Mouse (Mus musculus) kidney, postnatal 4 days (tissue): ENCODE results near the gene Celsr1.
A peak's percentile ranks its signal among the peaks of the same experiment; 100 is the strongest.
"Not testable (repeated sequence)": the region's sequence is repeated elsewhere in the genome, so short reads cannot be mapped to it uniquely, and the experiment has no call there.

Experiments
- DNase-seq, 2 experiments: peaks; one replicate each; pipeline ENCODE4 v3.0.0; 2021; ENCODE audit warnings: mixed read lengths in 2 of 2

Gene Celsr1

DNA sequence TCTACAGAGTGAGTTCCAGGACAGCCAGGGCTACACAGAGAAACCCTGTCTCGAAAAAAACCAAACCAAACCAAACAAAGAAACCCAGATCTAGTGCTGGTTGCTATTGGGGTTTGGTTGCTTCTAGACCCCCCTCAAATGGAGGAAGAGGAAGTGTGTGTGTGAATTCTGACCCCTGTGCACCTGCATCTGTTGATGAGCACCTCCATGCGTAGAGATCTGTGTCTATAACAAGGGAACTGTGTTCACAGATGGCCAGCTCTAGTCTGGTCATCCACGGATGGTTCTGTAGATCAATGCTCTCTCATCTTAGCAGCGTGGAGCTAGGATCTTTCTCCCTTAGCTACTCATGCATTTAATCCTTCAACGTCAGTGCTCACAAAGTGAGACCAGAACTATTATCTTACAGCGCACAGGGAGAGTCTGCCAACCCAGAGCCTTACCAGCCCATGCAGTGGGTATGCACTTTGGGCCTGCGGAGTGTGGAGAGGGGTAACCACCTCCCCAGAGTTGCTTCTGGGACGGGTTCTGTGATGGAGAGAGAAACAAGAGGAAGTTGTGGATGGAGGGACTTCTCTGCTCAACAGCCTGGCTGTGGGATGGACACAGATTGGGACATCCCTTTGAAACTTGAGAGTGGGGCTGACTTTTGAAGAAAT, 30.7 kb upstream of the Celsr1 start:
- DNase-seq, result no peak

DNA sequence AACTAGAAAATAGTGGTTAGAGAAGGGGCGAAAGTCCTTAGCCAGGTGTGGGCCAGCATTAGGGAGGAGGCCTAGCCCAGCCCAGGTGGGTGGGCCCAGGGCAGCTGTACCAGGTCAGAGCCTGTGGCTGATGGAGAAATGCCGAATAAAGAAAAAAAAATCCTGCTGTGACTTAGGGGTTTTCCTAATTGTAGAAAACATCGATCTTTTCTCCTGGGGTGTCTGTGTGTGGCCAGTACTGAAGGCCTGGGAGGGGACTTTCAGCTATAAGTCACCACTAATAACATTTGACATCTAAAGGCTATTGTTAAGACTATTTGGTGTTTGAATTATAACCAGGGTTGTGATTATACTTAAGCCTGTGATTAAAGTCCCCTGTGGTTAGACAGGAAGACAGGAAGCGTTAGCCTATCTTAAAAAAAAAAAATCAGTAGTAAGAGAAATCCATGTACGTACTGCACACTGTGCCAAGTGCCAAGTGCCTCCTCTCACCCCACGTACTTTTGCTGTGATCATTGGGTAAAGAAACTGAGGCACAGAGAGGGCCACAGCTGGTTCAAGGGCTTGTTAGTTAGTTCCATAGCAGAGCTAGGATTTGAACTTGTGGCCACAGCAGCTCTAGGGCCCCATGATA, 28.4 kb upstream of the Celsr1 start:
- DNase-seq, result no peak

DNA sequence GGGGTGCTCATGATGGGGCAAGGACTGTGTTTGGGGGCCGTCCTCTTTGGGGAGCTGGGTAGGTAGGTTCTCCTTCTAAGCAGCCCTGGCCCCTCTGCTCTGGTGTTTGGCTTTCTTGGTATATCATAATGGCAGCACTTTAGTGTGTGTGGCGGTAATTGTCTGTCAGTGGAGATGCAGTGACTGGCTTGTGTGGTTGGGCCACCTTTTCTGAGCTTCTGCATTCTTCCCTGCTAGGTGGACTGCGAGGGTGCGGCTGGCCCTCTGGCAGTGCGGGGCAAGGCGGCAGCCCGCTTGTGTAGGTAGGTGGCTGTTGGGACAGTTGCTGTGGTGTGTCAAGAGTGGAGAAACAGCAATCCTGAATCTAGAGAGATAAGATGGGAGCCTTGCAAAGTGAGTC, 27.6 kb upstream of the Celsr1 start:
- DNase-seq, result no peak

DNA sequence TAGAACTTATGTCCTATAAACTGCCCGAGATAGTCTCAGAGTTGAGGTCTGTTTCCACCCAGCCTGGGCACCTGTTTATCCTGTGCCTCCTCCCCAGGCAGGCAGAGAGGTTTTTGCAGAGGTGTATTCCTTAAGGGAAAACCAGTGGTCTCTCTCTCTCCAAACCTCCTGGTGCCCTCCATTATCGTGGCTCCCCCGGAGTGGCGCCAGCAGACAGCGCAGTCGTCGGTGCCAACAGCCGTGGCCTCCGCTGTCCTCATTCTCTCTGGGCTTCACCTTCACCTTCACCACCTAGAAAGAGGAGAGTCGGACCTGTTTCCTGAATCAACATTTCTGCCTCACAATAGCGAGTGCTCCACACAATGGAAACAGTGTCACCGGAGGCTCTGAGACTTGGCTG, 27.0 kb upstream of the Celsr1 start:
- no peak for DNase-seq

DNA sequence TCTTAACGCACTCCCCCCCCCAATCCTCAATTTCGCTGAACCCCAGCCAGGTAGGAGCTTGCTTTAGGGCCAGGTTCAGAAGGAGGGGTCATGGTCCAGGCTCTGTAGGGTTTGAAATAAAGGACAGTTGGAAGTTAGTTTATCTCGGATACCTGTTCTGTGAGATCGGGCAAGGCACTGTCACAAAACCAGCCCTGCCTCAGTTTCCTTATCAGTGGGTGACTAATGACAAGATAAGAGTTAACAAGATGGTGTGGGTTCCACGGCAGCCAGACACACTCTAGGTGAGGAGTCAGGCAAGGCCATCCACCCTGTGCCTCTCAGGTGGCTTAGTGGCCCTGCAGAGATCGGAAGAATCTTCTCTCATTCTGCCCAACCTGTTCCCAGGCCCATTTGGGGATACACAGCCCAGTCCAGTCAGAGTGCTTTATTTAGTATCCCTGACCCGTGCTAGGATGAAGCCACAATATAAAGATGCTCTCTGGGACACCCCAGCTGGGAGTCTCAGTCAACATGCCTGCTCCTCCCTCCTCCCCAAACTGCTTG, 26.3 kb upstream of the Celsr1 start:
- no peak for DNase-seq

DNA sequence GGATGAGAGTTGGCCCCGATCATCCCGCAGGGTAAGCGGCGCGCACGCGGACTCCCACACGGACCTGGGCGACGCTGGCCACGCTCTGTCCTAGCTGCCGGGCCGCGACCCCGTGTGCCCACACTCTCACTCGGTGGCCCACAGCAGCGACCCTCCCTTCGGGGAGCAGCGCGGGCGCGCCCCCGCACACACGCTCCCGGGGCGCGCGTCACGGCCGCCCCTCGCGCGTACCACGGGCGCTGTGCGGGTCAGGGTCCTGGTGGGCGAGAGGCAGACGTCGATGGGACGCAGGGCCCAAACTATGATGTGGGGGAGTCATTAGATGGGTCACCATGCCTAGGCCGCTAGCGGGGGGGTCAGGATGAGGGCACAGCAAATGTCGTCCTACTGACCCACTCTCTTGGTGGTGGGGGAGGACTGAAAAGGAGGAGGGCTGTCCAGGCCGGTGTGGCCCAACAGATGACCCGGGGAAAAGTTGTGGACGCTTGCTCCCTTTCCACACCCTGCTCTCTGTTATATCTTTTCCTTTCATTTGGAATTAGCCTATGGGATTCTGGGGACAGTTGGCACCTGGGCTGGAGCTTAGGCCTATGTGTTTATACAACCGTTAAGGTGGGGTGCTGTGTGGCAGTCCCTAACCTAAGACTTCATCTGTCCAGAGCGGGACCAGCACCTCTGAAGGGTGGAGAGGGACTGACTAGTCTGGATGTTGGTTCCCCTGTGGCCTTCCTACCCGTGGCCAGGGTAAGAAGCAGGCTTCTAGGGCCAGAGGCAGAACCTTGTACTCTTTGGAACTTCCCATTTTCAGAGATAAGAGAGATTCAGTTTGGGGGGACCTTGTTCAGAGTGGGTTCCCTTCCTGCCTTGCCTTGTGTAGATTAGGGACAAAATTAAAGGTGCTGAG, 25.6 kb upstream of the Celsr1 start:
- DNase-seq, result peak; percentile 53 to 68

DNA sequence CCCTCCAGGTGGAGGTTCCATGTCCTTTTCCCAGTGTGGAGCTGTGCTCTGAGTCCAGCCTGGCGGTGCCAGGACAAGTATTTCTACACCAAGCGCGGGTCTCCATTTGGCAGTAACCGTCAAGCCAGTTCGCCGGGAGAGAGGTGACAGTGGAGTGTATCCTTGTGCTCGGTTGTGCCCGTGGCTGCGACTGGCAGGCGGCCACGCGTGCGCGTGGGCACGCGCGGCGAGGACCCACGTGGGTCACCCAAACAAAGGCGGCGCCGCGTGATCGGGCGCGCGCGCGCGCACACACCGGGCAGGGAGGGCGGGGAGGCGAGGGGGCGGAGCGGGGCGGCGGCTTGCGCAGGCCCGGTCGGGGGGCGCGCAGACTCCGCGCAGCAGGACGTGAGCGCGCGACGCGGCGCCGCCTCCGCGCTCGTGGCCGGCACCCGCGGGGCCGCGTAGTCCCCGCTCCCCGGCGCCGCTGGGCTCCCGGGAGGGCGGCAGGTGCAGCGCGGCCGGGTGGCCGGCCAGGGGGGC, 24.9 kb upstream of the Celsr1 start:
- DNase-seq, result peak; percentile 86 to 93

DNA sequence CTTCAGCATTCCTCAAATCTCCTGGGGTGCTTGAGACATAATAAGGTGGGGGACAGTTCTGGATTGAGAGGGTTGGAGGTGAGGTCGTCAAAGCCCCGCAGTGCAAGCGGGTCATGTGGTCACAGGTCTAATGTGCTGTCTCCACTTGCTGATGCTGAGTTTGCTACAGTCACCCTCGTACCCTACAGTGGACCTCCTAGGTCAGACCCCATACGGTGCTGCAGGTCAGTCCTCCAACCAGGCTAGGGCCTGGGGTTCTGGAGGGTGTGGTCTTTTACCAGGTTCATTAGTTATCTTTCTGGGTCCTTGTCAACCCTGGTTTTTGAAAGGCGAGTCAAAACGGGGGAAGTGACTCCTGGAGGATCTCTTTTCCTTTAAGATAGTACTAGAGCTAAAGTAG, 24.3 kb upstream of the Celsr1 start:
- DNase-seq, result no peak

DNA sequence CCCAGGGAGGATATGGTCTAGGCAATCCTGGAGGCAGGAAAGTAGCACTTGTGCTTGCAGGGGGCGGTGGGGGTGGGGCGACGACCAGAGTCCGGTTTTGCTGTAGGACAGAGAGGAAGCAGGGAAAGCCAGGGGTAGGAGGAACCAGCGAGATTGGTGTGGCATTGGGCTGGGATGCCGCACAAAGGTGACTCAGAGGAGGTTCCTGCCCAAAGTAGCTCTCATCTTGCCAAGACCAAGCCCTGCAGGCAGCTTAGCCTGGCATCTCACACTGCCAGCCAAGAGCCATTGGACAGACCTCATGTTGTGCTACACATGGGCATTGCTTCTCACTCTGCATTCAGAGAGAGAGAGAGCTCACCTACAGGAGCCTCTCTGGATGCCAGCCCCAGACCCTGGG, 23.8 kb upstream of the Celsr1 start, which contains the start of gene Gramd4:
TSS of gene Gramd4 (plus strand) at position 283 of the 400 bp plus-strand sequence.
- peak in 1 of 2 experiments; percentile 61 for DNase-seq

DNA sequence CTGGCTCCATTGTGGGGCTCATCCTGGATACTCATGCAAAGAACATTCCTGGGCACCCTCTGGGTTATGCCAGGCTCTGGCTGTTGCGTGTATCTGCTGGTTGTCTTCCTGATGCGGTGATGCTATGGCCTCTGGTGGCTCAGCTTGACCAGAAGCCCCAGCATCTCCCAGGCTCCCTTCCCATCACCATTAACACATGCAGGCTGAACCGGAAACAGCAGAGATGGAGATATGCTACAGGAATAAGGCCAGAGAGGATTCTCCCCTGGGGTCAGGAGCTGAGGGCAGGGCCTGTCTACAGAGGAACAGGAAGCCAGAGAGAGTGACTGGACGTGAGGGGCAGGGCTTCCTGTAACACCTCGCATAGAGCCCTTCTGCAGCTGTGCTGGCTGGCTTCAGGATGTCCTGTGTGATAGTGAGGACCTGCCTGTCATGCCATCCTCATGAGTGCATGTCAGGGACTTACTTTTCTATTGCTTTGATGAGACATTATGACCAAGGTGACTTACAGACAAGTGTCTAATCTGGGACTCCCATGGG, 22.7 kb upstream of the Celsr1 start:
- DNase-seq, result peak in 1 of 2 experiments; percentile 46

DNA sequence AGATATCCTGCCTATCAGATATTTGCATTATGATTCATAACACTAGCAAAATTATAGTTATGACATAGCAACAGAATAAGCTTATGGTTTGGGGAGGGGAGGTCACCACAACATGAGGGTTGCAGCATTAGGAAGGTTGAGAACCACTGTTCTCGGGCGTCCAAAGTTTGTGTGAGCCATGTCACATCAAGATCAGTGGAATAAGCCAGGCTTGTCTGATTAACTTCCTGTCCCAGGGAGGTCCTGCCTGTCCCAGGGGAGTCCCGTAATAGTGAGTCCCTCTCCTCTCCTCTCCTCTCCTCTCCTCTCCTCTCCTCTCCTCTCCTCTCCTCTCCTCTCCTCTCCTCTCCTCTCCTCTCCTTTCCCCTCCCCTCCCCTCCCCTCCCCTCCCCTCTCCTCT, 21.3 kb upstream of the Celsr1 start:
- not testable (repeated sequence) for DNase-seq

DNA sequence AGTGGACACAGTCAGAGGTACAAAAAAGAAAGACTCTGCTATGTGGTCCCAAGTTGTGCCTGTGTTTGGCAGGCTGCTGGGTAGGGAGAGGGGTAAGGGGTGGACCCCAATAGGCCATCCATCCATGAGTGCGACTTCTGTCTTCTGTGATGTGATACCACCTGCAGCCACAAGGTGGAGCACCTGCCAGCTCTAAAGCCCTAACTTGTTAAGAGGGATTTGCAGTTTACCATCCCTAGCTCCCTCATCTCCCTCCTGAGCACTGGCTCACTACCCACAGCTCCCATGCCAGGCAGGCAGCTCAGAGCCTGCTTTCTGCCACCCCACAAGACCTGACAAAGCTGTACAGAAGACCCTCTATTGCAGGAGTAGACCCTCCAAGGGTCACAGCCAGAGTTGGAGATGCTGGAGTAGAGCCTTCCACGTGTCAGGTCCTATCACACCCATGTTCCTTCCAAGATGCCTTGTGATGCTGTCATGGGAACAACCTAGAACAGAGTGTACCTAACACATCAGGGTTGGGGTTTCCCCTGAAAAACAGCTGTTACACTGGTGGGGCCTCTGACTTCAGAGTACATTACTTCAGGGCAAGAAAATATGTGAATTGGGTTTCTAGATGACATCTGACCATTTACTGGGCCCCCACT, 20.4 kb upstream of the Celsr1 start:
- peak; percentile 90 to 91 for DNase-seq

DNA sequence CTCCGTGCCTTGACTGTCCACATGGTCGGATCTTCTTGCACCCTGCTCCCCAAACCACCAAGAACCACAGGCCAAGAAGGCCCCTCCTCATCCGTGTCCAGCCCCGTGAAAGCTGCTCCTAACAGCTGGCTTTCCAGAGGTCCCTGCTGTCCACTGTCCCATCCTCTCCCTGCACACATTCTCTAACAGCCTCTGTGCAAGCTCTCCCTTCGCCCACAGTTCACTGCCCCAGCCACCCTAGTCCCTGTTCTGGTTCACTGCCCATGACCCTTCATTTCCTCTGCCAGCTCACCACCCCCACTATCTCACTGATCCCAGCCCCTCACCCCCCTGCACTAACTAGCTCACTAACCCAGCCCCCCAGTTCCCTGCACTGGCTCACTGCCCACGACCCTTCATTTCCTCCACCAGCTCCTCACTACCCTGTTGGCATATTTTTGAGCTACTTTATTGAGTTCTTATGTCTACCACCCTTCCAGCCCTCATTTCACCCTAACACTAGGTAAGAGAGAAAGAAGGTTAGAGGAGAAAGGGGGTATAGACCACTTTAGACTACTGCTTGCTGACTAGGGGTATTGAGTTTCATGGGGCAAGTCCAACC, 18.4 kb upstream of the Celsr1 start:
- DNase-seq, result peak in 1 of 2 experiments; percentile 17

DNA sequence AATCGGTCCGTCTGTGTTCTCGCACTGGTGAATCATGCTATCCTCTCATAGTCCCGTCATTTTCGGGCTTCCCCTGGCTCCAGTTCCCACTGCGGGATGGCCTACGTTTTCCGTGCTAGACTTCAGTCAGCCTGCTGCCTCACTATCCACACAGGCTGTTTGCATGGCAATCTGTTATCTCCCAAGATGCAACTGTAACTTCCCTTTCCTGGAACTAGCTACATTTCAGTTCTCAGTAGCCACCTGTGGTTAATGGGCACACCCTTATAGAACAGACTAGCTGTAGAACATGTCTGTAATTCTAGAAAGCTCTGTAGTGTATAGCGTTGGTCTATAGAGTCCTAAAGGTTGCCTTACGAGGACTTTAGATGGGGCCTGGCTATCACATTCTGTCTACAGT, 17.6 kb upstream of the Celsr1 start:
- DNase-seq, result no peak

DNA sequence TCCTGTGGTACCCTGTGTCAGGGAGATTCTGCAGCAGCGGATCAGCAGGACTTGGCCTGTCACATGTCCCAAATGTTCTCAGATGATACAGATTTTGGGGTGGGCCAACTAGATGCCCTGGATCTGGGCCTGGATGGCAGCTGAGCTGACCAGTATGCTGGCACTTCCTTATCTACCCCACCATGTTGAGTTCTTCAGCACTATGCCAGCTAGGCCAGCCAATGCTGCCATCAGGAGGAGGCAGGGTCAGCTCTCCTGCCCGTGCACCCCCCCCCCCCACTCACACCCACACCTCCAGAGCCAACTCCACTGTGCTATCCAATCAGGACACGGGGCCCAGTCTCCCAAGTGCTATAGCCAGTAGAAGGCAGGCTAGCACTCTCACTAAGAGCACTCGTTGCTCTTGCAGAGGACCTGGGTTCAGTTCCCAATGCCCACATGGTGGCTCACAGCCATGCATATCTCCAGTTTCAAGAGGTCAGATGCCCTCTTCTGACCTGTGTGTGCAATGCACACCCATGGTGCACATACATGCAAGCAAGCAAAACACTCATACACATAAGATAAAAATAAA, 16.7 kb upstream of the Celsr1 start:
- DNase-seq, result no peak

DNA sequence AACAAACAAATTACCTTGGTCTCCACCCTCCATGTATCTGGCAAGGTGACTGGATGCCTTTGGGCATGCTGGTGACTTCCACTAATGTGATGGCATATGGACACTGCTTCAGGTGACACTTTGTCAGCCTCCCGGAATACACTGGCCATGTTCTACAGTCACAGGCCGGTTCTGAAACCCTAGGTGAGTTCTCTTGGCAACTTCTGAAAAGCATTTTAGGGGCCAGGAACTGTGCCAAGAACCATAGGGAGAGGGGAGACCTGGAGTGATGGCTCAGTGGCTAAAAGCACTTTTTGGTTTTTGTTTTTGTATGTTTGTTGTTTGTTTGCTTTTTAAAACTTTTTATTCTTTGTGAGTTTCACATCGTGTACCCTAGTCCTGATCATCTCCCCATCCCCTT, 15.9 kb upstream of the Celsr1 start:
- DNase-seq, result no peak

DNA sequence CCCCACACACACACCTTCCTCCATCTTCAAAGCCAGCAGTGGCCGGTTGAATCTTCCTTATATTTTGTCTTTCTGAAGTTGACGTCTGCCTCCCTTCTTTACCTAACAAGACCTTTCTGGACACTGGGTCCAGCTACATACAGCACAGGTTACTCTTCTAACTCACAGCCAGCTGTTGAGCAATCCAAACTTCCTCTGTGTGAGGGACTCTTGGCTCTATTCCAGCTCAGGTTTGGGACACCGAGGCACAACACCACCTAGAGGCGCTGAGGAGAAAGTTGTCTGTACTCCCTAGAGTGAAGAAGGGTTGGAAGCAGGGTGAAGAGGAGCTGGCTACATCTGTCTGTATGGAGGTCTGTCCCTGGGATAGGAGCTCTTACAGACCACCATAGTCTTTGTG, 8.8 kb upstream of the Celsr1 start:
- no peak for DNase-seq

DNA sequence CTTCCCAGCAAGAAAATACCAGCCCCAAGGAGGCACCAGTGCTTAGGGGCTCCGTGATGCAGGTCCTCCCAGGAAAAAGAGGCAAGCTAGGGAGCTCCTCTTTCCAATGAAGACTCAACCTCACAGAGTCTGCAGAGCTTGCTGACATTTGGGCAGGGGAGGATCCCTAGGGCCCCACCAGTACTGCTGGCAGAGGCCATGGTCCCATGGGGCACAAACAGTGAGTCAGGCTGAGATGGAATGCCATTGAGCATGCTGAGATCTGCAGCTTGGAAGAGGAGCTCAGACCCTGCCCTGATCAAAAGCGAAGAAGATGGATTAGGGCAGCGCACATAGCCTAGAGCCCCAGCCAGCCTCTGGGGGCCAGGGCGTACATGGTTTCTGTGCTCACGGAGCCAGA, 7.8 kb upstream of the Celsr1 start:
- no peak for DNase-seq

DNA sequence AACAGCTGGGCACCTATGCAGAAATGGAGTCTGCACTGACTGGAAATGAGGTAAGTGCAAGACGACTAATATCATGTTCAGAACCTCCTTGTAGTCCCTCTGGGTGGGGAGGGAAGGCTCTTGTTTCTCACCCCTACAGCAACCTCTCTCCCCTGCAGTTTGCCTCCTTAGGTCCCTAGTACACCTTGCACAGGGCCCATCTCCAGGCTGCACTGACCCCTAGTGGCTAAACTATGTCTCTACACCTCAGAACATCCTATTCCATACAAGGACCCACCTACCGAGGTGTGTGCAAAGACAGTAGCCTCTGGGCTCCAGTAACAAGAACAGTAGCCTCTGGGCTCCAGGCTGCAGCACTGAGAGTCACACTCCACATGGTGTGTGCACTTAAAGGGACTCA, 5.2 kb upstream of the Celsr1 start:
- peak; percentile 71 to 77 for DNase-seq

DNA sequence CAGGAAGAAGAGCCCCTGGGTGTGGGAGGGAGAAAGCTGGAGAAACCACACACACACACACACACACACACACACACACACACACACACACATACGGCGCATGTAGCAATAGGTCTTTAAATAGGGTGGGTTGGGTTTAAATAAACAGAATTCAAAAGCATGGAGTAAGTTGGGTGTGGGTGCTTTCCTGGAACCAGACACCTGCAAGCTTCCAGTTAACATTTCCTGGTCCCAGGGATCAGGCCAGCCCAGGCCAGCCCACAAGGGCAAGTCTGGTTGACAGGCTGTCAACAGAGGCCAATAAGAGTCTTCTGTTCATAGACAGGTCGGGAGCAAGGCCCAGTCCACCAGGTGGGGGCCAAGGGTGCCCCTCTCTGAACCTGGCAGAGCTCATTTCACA, 2.3 kb upstream of the Celsr1 start:
- DNase-seq, result no peak

DNA sequence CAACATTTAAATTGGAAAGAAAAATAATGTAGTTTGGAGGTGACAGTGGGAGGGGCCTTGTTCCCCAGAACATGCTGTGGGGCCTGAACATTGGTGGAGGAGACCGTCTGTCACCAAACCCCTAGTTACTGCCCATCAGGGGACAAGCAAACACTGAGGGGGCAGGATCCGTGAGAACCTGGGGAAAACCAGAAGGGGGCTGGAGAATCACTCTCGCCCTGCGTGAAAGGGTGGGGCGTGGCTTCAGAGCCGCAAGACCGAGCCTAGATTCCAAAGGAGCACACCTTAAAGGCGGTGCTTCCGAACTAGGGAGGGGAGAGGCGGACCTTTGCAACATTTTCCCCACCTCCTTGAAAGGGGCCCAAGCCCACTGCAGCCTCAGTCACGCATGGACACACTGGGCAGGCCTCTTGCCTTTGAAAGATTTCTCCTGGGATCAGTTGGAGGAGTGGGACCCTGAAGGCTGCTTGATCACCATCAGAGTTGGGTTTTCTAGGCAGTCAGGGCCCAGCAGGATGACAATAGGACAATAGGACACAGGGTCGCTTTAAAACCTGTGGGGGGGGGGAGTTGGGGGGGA, 1.3 kb upstream of the Celsr1 start:
- peak; percentile 46 to 68 for DNase-seq
